ENCODE assay signal across 11 mouse cellular contexts in genomic region chr1:74915706-74916105, GRCm38 (mm10). TPM values are rescaled to one million over a fixed set of nuclear protein-coding genes. Genes with fewer than 3 reads are reported as not detected.
A peak's percentile ranks its signal among the peaks of the same experiment; 100 is the strongest.
DNase-seq lines count a peak whose midpoint lies in the region; ATAC-seq and TF ChIP-seq lines count a peak whose summit lies in the region.
"Had no signal": no experiment of that assay in that cellular context is flagged by ENCODE, and none has a peak within 500 bp of the region (broad histone marks: within the 10 kb centered on the region; RNA-seq: fewer than 3 reads in every experiment).

No protein-coding gene starts in this region.

- H3K4me1 ChIP-seq in kidney, embryonic 14.5 days (ENCODE audit: control insufficient read depth, insufficient read depth, low read length) = no peaks in the 10 kb centered on the region
- H3K4me1 ChIP-seq in MEL (ENCODE audit: control insufficient read depth in 1 of 2, insufficient read depth in 2 of 2, low read length in 2 of 2) = no peaks in the 10 kb centered on the region
- H3K4me1 ChIP-seq in forebrain, embryonic 13.5 days = no peaks in the 10 kb centered on the region

- no peak for TF ChIP-seq POLR2A in MEL (IDR thresholded peaks at IDR 0.05; ENCODE audit: control insufficient read depth in 1 of 2, insufficient read depth in 1 of 2, low read depth in 1 of 2, low read length in 2 of 2, poor library complexity in 1 of 2)

- no peak for TF ChIP-seq EP300 in MEL (IDR thresholded peaks at IDR 0.05; ENCODE audit: low read depth in 1 of 2, low read length in 2 of 2)

- no peaks in the 10 kb centered on the region for H3K79me2 ChIP-seq in MEL (ENCODE audit: control insufficient read depth, insufficient read depth, low read length, poor library complexity)

- peak in 2 of 3 experiments; percentile 15 to 42; a peak in 3 of 6 replicates for TF ChIP-seq CTCF in MEL (IDR thresholded peaks at IDR 0.05 in 2 of 3, conservative IDR thresholded peaks at IDR 0.05 in 1 of 3; ENCODE audit: control insufficient read depth in 1 of 3, insufficient read depth in 1 of 3, low read depth in 2 of 3, low read length in 3 of 3, poor library complexity in 1 of 3, severe bottlenecking in 1 of 3)

- no peaks in the 10 kb centered on the region for H3K9me3 ChIP-seq in kidney, embryonic 14.5 days (ENCODE audit: control insufficient read depth, low read length)
- no peaks in the 10 kb centered on the region for H3K9me3 ChIP-seq in MEL (replicated peaks; ENCODE audit: insufficient read depth, low read length)
- H3K9me3 ChIP-seq in forebrain, embryonic 13.5 days (replicated peaks) = no peaks in the 10 kb centered on the region

- TF ChIP-seq RAD21 in MEL (IDR thresholded peaks at IDR 0.05; ENCODE audit: low read depth, low read length) = no peak

- 26% methylated on average over 13 of the region's 13 CpGs for WGBS in kidney, embryonic 14.5 days
- 25% methylated on average over 13 of the region's 13 CpGs for WGBS in forebrain, embryonic 13.5 days

- peak; percentile 41 for DNase-seq in kidney, adult 11 months
- DNase-seq in MEL (ENCODE audit: low read depth, low spot score) = no peak
- peak; percentile 15 for DNase-seq in lung, postnatal 36 days
- no peak for DNase-seq in spleen, adult 12 weeks (ENCODE audit: low spot score)
- no peak for DNase-seq in thymus, postnatal 25 days
- DNase-seq: cerebellum, adult 9-10 months had no signal

- no peaks in the 10 kb centered on the region for H3K36me3 ChIP-seq in kidney, embryonic 14.5 days (ENCODE audit: control insufficient read depth, insufficient read depth, low read length)
- no peaks in the 10 kb centered on the region for H3K36me3 ChIP-seq in MEL (ENCODE audit: control insufficient read depth in 1 of 2, insufficient read depth in 2 of 2, low read length in 2 of 2)
- H3K36me3 ChIP-seq in forebrain, embryonic 13.5 days (ENCODE audit: poor library complexity, severe bottlenecking) = no peaks in the 10 kb centered on the region

- H3K4me3 ChIP-seq in kidney, embryonic 14.5 days (ENCODE audit: low read length) = no peak overlapping the region
- H3K4me3 ChIP-seq in MEL (ENCODE audit: control insufficient read depth in 1 of 2, insufficient read depth in 1 of 2, low read depth in 2 of 2, low read length in 2 of 2) = no peak overlapping the region
- H3K4me3 ChIP-seq in forebrain, embryonic 13.5 days = no peak overlapping the region

- no peak overlapping the region for H3K27ac ChIP-seq in kidney, embryonic 14.5 days (ENCODE audit: low read depth, low read length)
- H3K27ac ChIP-seq in MEL (ENCODE audit: control insufficient read depth, low read depth, low read length) = no peak overlapping the region
- H3K27ac ChIP-seq in forebrain, embryonic 13.5 days = no peak overlapping the region

- H3K9ac ChIP-seq in kidney, embryonic 14.5 days (ENCODE audit: low read depth, low read length) = no peak overlapping the region
- no peak overlapping the region for H3K9ac ChIP-seq in MEL (ENCODE audit: control insufficient read depth, low read depth, low read length, poor library complexity, severe bottlenecking)
- peak overlapping the region; percentile 26; the same call in 1 of the 2 replicates for H3K9ac ChIP-seq in forebrain, embryonic 13.5 days

- no peaks in the 10 kb centered on the region for H3K27me3 ChIP-seq in kidney, embryonic 14.5 days (ENCODE audit: control insufficient read depth, insufficient read depth, low read length)
- H3K27me3 ChIP-seq in MEL (ENCODE audit: control insufficient read depth in 1 of 2, insufficient read depth in 2 of 2, low read length in 2 of 2) = peaks cover 0 to 2% of the 10 kb centered on the region in 2 experiments; a peak in 2 of 4 replicates
- peaks cover 11% of the 10 kb centered on the region; the same call in 1 of the 2 replicates for H3K27me3 ChIP-seq in forebrain, embryonic 13.5 days

- no peak for ATAC-seq in kidney, embryonic 14.5 days (ENCODE audit: low FRiP score, low TSS enrichment)
- no peak for ATAC-seq in forebrain, embryonic 13.5 days
- no peak for ATAC-seq in CD4-positive, CD25-positive, alpha-beta regulatory T cell, adult 4 months

- H3K4me2 ChIP-seq in kidney, embryonic 14.5 days (replicated peaks; ENCODE audit: low read depth, low read length) = no peak overlapping the region
- H3K4me2 ChIP-seq in forebrain, embryonic 13.5 days = peak overlapping the region; percentile 32; the same call in 1 of the 2 replicates

TF ChIP-seq in MEL, 35 proteins besides CTCF, POLR2A, EP300 and RAD21:
- no peak for TF ChIP-seq ZKSCAN1 (IDR thresholded peaks at IDR 0.05; ENCODE audit: low read depth, low read length)
- TF ChIP-seq GATA1 (IDR thresholded peaks at IDR 0.05; ENCODE audit: low read depth, low read length) = no peak

RNA-seq across cellular contexts. Expression of gene Cfap65, which starts 19.7 kb away (rescaled TPM):
- polyA plus RNA-seq in kidney, embryonic 14.5 days (2014; fragmentation: Nextera tagmentation; extraction: Ambion mirVana) = not detected in 2 replicates
- total RNA-seq in MEL (2012; rRNA removed) = not detected in 2 replicates
- polyA plus RNA-seq in MEL (2012; ENCODE audit: insufficient read depth in 1 of 2, insufficient read length in 2 of 2, low read depth in 1 of 2, low replicate concordance in 2 of 2, missing spikeins in 1 of 2) = not detected
- 0.56 and 0.57 TPM in 2 replicates for polyA plus RNA-seq in forebrain, embryonic 13.5 days (2015; fragmentation: Nextera tagmentation; extraction: Ambion mirVana)
- not detected for polyA plus RNA-seq in CD4-positive, CD25-positive, alpha-beta regulatory T cell, adult 4 months (2017; shearing (Covaris generic))
- total RNA-seq: gastrocnemius, postnatal 4 days had no signal

RNA-seq across cellular contexts. Expression of gene Cryba2, which starts 22.8 kb away (rescaled TPM):
- not detected in 2 replicates for polyA plus RNA-seq in kidney, embryonic 14.5 days (2014; fragmentation: Nextera tagmentation; extraction: Ambion mirVana)
- not detected in 2 replicates for total RNA-seq in MEL (2012; rRNA removed)
- polyA plus RNA-seq in MEL (2012; ENCODE audit: insufficient read depth in 1 of 2, insufficient read length in 2 of 2, low read depth in 1 of 2, low replicate concordance in 2 of 2, missing spikeins in 1 of 2) = not detected
- polyA plus RNA-seq in forebrain, embryonic 13.5 days (2015; fragmentation: Nextera tagmentation; extraction: Ambion mirVana) = not detected in 2 replicates
- polyA plus RNA-seq in CD4-positive, CD25-positive, alpha-beta regulatory T cell, adult 4 months (2017; shearing (Covaris generic)) = not detected
- total RNA-seq: gastrocnemius, postnatal 4 days had no signal
- polyA plus RNA-seq: lung, embryonic 16.5 days had no signal

RNA-seq across cellular contexts. Expression of gene Fev, which starts 30.5 kb away (rescaled TPM):
- 0.47 and 2.1 TPM in 2 replicates for polyA plus RNA-seq in kidney, embryonic 14.5 days (2014; fragmentation: Nextera tagmentation; extraction: Ambion mirVana)
- total RNA-seq in MEL (2012; rRNA removed) = not detected in 2 replicates
- polyA plus RNA-seq in MEL (2012; ENCODE audit: insufficient read depth in 1 of 2, insufficient read length in 2 of 2, low read depth in 1 of 2, low replicate concordance in 2 of 2, missing spikeins in 1 of 2) = not detected
- not detected in 2 replicates for polyA plus RNA-seq in forebrain, embryonic 13.5 days (2015; fragmentation: Nextera tagmentation; extraction: Ambion mirVana)
- polyA plus RNA-seq in CD4-positive, CD25-positive, alpha-beta regulatory T cell, adult 4 months (2017; shearing (Covaris generic)) = not detected
- total RNA-seq: gastrocnemius, postnatal 4 days had no signal
- polyA plus RNA-seq: lung, embryonic 16.5 days had no signal

RNA-seq across cellular contexts. Expression of gene Ihh, which starts 35.8 kb away (rescaled TPM):
- 0.43 and 0.84 TPM in 2 replicates for polyA plus RNA-seq in kidney, embryonic 14.5 days (2014; fragmentation: Nextera tagmentation; extraction: Ambion mirVana)
- total RNA-seq in MEL (2012; rRNA removed) = 0.04 TPM in 1 of 2 replicates, not detected in the other
- polyA plus RNA-seq in MEL (2012; ENCODE audit: insufficient read depth in 1 of 2, insufficient read length in 2 of 2, low read depth in 1 of 2, low replicate concordance in 2 of 2, missing spikeins in 1 of 2) = under 1 TPM in 1 of 2 experiments, not detected in 1; 0.07 TPM
- 0.20 and 0.21 TPM in 2 replicates for polyA plus RNA-seq in forebrain, embryonic 13.5 days (2015; fragmentation: Nextera tagmentation; extraction: Ambion mirVana)
- polyA plus RNA-seq in CD4-positive, CD25-positive, alpha-beta regulatory T cell, adult 4 months (2017; shearing (Covaris generic)) = not detected

Comparison
In these comparisons a context has a peak if more than half of its experiments do, and no peak if none do; other contexts are left out.
1. DNase-seq: peak in kidney, adult 11 months (single experiment) and lung, postnatal 36 days (single experiment); none in MEL (single experiment), spleen, adult 12 weeks (single experiment) and thymus, postnatal 25 days (single experiment).